In the genomic region with DNA sequence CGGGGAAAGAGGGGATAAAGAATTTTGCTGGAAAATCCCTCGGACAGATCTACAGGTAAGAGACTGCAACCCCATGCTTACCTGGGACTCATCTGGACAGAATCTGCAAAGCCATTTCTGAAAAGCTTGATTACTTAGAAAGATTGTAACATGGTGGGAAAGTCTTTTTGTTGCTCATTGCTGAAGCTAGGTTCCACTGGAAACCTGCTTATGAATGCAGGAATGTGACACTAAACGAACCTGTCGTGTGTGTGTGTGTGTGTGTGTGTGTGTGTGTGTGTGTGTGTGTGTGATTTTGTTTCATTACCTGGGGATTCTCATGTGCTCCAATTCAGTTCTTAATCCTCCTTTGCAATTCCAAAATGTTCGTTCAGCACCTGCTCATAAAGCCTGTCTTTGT, we compare ENCODE assay signal across 19 mouse cellular contexts. TPM values are rescaled to one million over a fixed set of nuclear protein-coding genes. Genes with fewer than 3 reads are reported as not detected.
DNase-seq lines count a peak whose midpoint lies in the region; ATAC-seq lines count a peak whose summit lies in the region.
"Had no signal": no experiment of that assay in that cellular context is flagged by ENCODE, and none has a peak within 500 bp of the region (broad histone marks: within the 10 kb centered on the region; RNA-seq: fewer than 3 reads in every experiment).

No protein-coding gene starts in this region.

- 2% methylated on average over 5 of the region's 5 CpGs for WGBS in forebrain, embryonic 10.5 days
- under 1% methylated on average over 5 of the region's 5 CpGs for WGBS in forebrain, embryonic 14.5 days
- WGBS in hindbrain, embryonic 15.5 days = 2% methylated on average over 5 of the region's 5 CpGs
- WGBS in midbrain, embryonic 16.5 days = 1% methylated on average over 5 of the region's 5 CpGs

- no peaks in the 10 kb centered on the region for H3K36me3 ChIP-seq in forebrain, embryonic 10.5 days (replicated peaks)
- no peaks in the 10 kb centered on the region for H3K36me3 ChIP-seq in forebrain, embryonic 14.5 days (ENCODE audit: control insufficient read depth, insufficient read depth, low read length)
- H3K36me3 ChIP-seq in hindbrain, embryonic 15.5 days = no peaks in the 10 kb centered on the region
- H3K36me3 ChIP-seq in midbrain, embryonic 16.5 days (ENCODE audit: control insufficient read depth, insufficient read depth, low read length) = 0 out of 2 replicates have a peak, but pooled peaks cover 3% of the 10 kb centered on the region

- peak overlapping the region; percentile 51 for H3K4me2 ChIP-seq in forebrain, embryonic 14.5 days (ENCODE audit: low read length)
- H3K4me2 ChIP-seq in hindbrain, embryonic 15.5 days = no peak overlapping the region
- H3K4me2 ChIP-seq in midbrain, embryonic 16.5 days (ENCODE audit: low read length) = peak overlapping the region; percentile 52; the same call in 1 of the 2 replicates
- H3K4me2 ChIP-seq: lung, embryonic 14.5 days had no signal

- H3K4me3 ChIP-seq in forebrain, embryonic 10.5 days = peak overlapping the region; percentile 29; the same call in 1 of the 2 replicates
- H3K4me3 ChIP-seq in forebrain, embryonic 14.5 days (ENCODE audit: low read depth, low read length) = peak overlapping the region; percentile 33
- peak overlapping the region; percentile 40 for H3K4me3 ChIP-seq in hindbrain, embryonic 15.5 days
- H3K4me3 ChIP-seq in midbrain, embryonic 16.5 days (ENCODE audit: low read depth, low read length) = peak overlapping the region; percentile 41
- H3K4me3 ChIP-seq: erythroblast, embryonic 14.5 days; myocyte had no signal

- DNase-seq in forebrain, embryonic 10.5 days (ENCODE audit: extremely low spot score, low spot score) = no peak
- DNase-seq in forebrain, embryonic 14.5 days (ENCODE audit: low spot score) = no peak
- DNase-seq in heart, adult 9 months (ENCODE audit: low spot score in 2 of 2) = no peak
- DNase-seq in heart, postnatal 4 days = no peak
- DNase-seq in urinary bladder, postnatal 4 days (ENCODE audit: low spot score in 2 of 2) = no peak
- DNase-seq: adrenal gland, postnatal 25 days; heart, postnatal 10 days; layer of hippocampus, adult 9-11 months; lung, embryonic 14.5 days had no signal

- peaks cover 81% of the 10 kb centered on the region for H3K27me3 ChIP-seq in forebrain, embryonic 10.5 days (ENCODE audit: poor library complexity, severe bottlenecking)
- peaks cover 34% of the 10 kb centered on the region for H3K27me3 ChIP-seq in forebrain, embryonic 14.5 days (replicated peaks; ENCODE audit: control insufficient read depth, insufficient read depth, low read length)
- H3K27me3 ChIP-seq in hindbrain, embryonic 15.5 days = peaks cover 23% of the 10 kb centered on the region
- peaks cover 2% of the 10 kb centered on the region; the same call in 1 of the 2 replicates for H3K27me3 ChIP-seq in midbrain, embryonic 16.5 days (ENCODE audit: control insufficient read depth, insufficient read depth, low read depth, low read length)

- H3K4me1 ChIP-seq in forebrain, embryonic 10.5 days = peaks cover 32% of the 10 kb centered on the region
- no peaks in the 10 kb centered on the region for H3K4me1 ChIP-seq in forebrain, embryonic 14.5 days (ENCODE audit: control insufficient read depth, insufficient read depth, low read length)
- H3K4me1 ChIP-seq in hindbrain, embryonic 15.5 days (replicated peaks) = 0 out of 2 replicates have a peak, but pooled peaks cover 3% of the 10 kb centered on the region
- H3K4me1 ChIP-seq in midbrain, embryonic 16.5 days (ENCODE audit: control insufficient read depth, insufficient read depth, low read length) = peaks cover under 1% of the 10 kb centered on the region; the same call in 1 of the 2 replicates

- no peak for ATAC-seq in forebrain, embryonic 14.5 days
- no peak for ATAC-seq in hindbrain, embryonic 15.5 days (ENCODE audit: low FRiP score, low read depth)
- no peak for ATAC-seq in midbrain, embryonic 16.5 days
- ATAC-seq: intestine, embryonic 16.5 days had no signal

- H3K9me3 ChIP-seq in forebrain, embryonic 10.5 days = no peaks in the 10 kb centered on the region
- H3K9me3 ChIP-seq in forebrain, embryonic 14.5 days (replicated peaks; ENCODE audit: control insufficient read depth, low read length) = no peaks in the 10 kb centered on the region
- no peaks in the 10 kb centered on the region for H3K9me3 ChIP-seq in hindbrain, embryonic 15.5 days
- H3K9me3 ChIP-seq in midbrain, embryonic 16.5 days (replicated peaks; ENCODE audit: control insufficient read depth, low read length, poor library complexity, severe bottlenecking) = no peaks in the 10 kb centered on the region

- H3K27ac ChIP-seq in forebrain, embryonic 10.5 days = no peak overlapping the region; the same call in 1 of the 2 replicates
- H3K27ac ChIP-seq in forebrain, embryonic 14.5 days (ENCODE audit: low read depth, low read length) = peak overlapping the region; percentile 93
- peak overlapping the region; percentile 91 for H3K27ac ChIP-seq in hindbrain, embryonic 15.5 days (replicated peaks)
- H3K27ac ChIP-seq in midbrain, embryonic 16.5 days (ENCODE audit: low read length) = peak overlapping the region; percentile 99

- peak overlapping the region; percentile 75 for H3K9ac ChIP-seq in forebrain, embryonic 14.5 days (ENCODE audit: low read length)
- H3K9ac ChIP-seq in hindbrain, embryonic 15.5 days = peak overlapping the region; percentile 66
- H3K9ac ChIP-seq in midbrain, embryonic 16.5 days (ENCODE audit: low read depth, low read length) = peak overlapping the region; percentile 83
- H3K9ac ChIP-seq: lung, embryonic 14.5 days had no signal

RNA-seq across cellular contexts. Expression of gene Slc17a6, which starts 0.9 kb away (rescaled TPM):
- polyA plus RNA-seq in forebrain, embryonic 10.5 days (2016; fragmentation: Nextera tagmentation; extraction: Ambion mirVana) = 3.5 and 6.9 TPM in 2 replicates
- 49.0 and 57.0 TPM in 2 replicates for polyA plus RNA-seq in forebrain, embryonic 14.5 days (2014; fragmentation: Nextera tagmentation; extraction: Ambion mirVana)
- polyA plus RNA-seq in hindbrain, embryonic 15.5 days (2015; fragmentation: Nextera tagmentation; extraction: Ambion mirVana) = 97.5 and 105 TPM in 2 replicates
- 130 and 142 TPM in 2 replicates for polyA plus RNA-seq in midbrain, embryonic 16.5 days (2015; fragmentation: Nextera tagmentation; extraction: Ambion mirVana)
- not detected for total RNA-seq in heart, postnatal 4 days (2021)
- total RNA-seq: heart, postnatal 10 days; liver, adult 2 months; megakaryocyte progenitor cell, adult 5-6 weeks; MEL had no signal
- polyA plus RNA-seq: erythroblast, embryonic 14.5 days; kidney, embryonic 16.5 days; liver, adult 2 months; lung, embryonic 14.5 days; small intestine, adult 2 months had no signal
